Mouse (Mus musculus) embryo, embryonic 11 days (tissue): Measurements from ENCODE around the gene S100a1.

Source experiments
- DNase-seq: peaks from one replicate; pipeline ENCODE4 v3.0.0-alpha.2; 2015

The S100a1 gene

GRCm38 (mm10) chr3:90464552-90465080 is 49.6 kb downstream of the S100a1 start:
- DNase-seq = peak; percentile 33

DNA sequence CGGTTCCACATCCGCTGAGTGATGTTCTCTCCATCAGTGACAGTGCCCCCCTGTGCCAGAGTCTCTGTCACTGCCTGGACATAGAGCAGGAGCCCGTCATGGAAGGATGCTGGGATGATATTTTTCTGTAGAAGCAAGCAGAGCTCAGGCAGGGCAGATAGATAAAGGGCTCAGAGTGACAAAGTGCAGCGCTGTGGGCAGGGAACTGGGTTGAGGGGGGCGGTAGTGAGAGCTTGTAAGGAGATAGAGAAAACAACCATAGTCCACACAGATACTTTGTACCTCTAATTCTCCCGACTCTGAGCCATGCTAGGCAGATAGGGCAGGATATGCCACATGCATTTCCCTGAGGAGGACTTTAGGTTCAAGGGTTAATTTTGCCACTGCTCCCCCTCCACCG is 51.6 kb downstream of the S100a1 start:
- DNase-seq = no peak

DNA sequence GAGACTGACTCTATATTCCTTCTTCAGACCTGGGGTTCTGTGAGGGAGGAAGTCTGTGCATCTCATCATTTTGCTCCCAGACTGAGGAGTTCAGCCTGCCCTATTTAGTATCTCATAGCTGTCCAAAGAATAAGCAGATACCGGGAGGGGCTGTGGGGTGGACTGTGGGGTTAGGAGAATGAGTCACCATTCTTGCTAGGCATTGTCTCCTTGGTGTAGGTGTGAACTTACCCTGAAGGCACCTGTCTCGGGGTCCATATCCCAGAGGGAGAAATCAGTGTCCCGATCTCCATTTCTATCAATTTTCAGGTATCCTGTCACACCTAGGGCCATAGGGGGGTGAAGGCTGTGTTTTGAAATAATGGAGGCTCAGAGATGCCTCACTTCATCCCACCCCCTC is 52.3 kb downstream of the S100a1 start:
- DNase-seq = no peak
